13 mouse cellular contexts compared by ENCODE assay signal in the genomic region with DNA sequence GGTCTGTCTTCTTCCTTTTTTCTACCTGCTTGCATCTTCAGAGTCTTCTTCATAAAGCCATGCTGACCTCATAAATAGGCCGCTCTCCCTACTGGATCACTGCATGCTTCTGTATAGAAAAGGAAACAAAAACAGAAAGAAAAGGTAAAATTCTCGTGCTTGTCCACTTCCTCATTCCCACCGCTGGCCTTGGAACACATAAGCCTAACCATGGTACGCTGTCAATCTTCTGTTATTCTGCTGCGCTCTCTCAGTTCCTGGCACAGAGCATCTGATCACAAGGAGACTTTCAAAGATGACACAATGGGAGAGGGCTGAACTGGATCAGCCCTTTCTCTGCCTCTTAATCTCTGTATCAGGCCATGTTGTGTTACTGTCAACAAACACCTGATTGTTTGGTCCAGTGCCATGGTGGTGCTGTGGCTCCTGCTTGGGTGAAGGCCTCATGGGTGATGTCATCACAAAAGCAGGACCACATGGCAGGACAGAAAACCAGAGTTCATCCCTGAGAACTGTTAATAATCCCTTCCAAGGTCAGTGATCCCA.
"Had no signal": no experiment of that assay in that cellular context is flagged by ENCODE, and none has a peak within 500 bp of the region (broad histone marks: within the 10 kb centered on the region; RNA-seq: fewer than 3 reads in every experiment).

No protein-coding gene starts in this region.

- H3K27ac ChIP-seq: kidney, postnatal 0 days; limb, embryonic 13.5 days; liver, embryonic 14.5 days; midbrain, embryonic 13.5 days; neural tube, embryonic 12.5 days had no signal

- H3K4me3 ChIP-seq: limb, embryonic 13.5 days; midbrain, embryonic 13.5 days; myocyte; neural tube, embryonic 12.5 days had no signal

- H3K9ac ChIP-seq: limb, embryonic 13.5 days; liver, embryonic 14.5 days; midbrain, embryonic 13.5 days; neural tube, embryonic 12.5 days had no signal

- H3K4me1 ChIP-seq: neural tube, embryonic 12.5 days had no signal

- H3K27me3 ChIP-seq: limb, embryonic 13.5 days; midbrain, embryonic 13.5 days; neural tube, embryonic 12.5 days had no signal

- ATAC-seq: midbrain, embryonic 13.5 days had no signal

- H3K4me2 ChIP-seq: limb, embryonic 13.5 days; midbrain, embryonic 13.5 days; neural tube, embryonic 12.5 days had no signal

- H3K9me3 ChIP-seq: limb, embryonic 13.5 days; midbrain, embryonic 13.5 days; neural tube, embryonic 12.5 days had no signal

- H3K36me3 ChIP-seq: limb, embryonic 13.5 days; midbrain, embryonic 13.5 days; neural tube, embryonic 12.5 days had no signal

- DNase-seq: kidney, adult 11 months; kidney, adult 9 months; kidney, postnatal 36 days; left cerebral cortex, postnatal 4 days; lung, adult 18-20 months; right cerebral cortex, postnatal 14 days; thymus, postnatal 14 days had no signal
